Mouse (Mus musculus) splenic B cell, adult 2 months (primary cell): ENCODE results near the gene Oas1a.
A peak's percentile ranks its signal among the peaks of the same experiment; 100 is the strongest.
"Not testable (repeated sequence)": the region's sequence is repeated elsewhere in the genome, so short reads cannot be mapped to it uniquely, and the experiment has no call there.

Experiments
- DNase-seq: peaks from one replicate; pipeline ENCODE4 v3.0.0-alpha.2; 2011; ENCODE audit warnings: low read depth, low spot score
- H3K27me3 ChIP-seq: 2 replicates; pipeline ENCODE4 v1.6.1; 2012; ENCODE audit warnings: mild to moderate bottlenecking, low read length, moderate library complexity, mixed read lengths; ENCODE audit not compliant: control insufficient read depth, poor library complexity, insufficient read depth, severe bottlenecking
- H3K36me3 ChIP-seq: 2 replicates; pipeline ENCODE4 v1.6.1; 2012; ENCODE audit warnings: mild to moderate bottlenecking, low read length, moderate library complexity, mixed read lengths; ENCODE audit not compliant: control insufficient read depth, poor library complexity, insufficient read depth, severe bottlenecking

Oas1a gene

DNA sequence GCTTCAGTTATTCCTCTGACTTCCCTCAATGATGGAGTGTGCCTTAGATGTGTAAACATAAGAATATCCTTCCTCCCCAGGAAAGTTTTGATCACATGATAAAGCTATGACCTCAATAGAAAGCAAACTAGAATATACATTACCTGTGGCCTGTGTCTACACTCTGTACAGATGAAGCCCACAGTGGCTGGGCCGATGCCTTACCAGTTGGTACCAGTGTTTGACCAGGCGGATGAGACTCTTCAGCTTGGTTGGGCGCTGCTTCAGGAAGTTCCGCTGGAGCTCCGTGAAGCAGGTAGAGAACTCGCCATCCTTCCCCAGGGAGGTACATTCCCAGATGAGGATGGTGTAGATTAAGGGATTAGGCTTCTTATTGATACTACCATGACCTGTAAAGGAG is 25.6 kb downstream of the Oas1a start:
- H3K27me3 ChIP-seq, H3K36me3 ChIP-seq: not testable (repeated sequence)

DNA sequence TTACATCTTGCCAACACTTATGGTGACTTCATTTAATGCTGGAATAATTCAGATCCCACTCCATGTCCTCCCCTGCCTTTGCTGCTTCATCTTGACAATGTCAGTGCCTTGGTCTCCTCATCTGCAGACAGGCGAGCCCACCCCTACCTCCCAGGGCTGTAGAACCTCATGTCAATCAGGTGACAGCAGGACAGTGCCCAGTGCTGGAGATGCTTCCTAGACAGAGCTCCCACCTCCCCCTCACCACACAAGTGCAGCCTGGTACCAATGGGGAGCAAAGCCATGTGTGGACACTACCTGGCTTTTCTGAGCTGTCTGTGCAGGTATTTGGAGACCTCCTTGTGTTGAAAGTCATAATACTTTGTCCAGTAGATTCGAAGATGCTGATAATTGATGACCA is 28.5 kb downstream of the Oas1a start:
- DNase-seq, H3K27me3 ChIP-seq, H3K36me3 ChIP-seq: not testable (repeated sequence)

More for the DNA sequence above, 25.6 kb downstream of the Oas1a start:
- DNase-seq, result not testable (repeated sequence)

- H3K36me3 ChIP-seq, H3K27me3 ChIP-seq, DNase-seq: not testable (repeated sequence)
These were observed 29.9 kb downstream of the Oas1a start for GRCm38 (mm10) chr5:120877407-120877806.

- H3K36me3 ChIP-seq, DNase-seq: not testable (repeated sequence)
These were observed 30.5 kb downstream of the Oas1a start for GRCm38 (mm10) chr5:120876839-120877238.

DNA sequence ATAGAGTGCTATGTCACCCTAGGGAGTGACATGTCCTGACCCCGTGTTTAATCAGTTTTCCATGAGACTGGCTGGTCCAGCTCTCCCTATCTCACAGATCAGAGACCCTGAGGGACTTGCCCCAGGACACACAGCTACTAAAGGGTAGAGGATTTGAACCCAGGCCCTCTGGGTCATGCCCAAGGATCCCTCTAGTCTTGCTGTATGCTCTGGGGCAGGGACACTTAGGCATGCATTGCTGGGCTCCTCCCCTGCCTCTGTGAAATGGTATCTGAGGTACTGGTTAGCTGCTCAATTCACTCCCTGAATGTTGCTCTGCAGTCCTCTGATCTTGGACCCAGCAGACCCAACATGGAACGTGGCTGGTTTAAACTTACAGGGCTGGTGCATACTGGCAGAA is 35.9 kb downstream of the Oas1a start:
- H3K27me3 ChIP-seq, result no peaks in the 10 kb centered on the region
- no peak for DNase-seq
- no peaks in the 10 kb centered on the region for H3K36me3 ChIP-seq

More at GRCm38 (mm10) chr5:120876839-120877238, 30.5 kb downstream of the Oas1a start:
- not testable (repeated sequence) for H3K27me3 ChIP-seq

DNA sequence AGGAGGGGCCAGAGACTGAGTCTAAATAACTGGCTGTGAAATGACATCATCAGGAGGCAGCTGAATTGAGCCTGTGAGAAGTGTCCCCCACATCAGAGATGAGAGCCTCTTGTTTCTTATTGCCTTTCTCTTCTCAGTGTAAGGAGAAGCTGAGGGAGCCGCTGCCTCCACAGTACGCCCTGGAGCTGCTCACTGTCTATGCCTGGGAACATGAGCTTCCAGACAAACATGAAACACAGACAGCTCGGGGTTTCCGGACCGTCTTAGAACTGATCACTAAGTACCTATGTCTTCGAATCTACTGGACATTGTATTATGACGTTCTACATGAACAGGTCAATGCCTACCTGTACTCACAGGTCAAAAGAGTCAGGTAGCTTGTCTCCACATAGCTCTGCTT is 36.5 kb downstream of the Oas1a start:
- DNase-seq, result no peak
- H3K36me3 ChIP-seq, result no peaks in the 10 kb centered on the region
- H3K27me3 ChIP-seq, result no peaks in the 10 kb centered on the region

- Histone ChIP-seq H3K27me3 (no peaks in the 10 kb centered on the region), H3K36me3 (no peaks in the 10 kb centered on the region)
- DNase-seq, result no peak
These were observed 37.2 kb downstream of the Oas1a start for GRCm38 (mm10) chr5:120870081-120870480.

DNA sequence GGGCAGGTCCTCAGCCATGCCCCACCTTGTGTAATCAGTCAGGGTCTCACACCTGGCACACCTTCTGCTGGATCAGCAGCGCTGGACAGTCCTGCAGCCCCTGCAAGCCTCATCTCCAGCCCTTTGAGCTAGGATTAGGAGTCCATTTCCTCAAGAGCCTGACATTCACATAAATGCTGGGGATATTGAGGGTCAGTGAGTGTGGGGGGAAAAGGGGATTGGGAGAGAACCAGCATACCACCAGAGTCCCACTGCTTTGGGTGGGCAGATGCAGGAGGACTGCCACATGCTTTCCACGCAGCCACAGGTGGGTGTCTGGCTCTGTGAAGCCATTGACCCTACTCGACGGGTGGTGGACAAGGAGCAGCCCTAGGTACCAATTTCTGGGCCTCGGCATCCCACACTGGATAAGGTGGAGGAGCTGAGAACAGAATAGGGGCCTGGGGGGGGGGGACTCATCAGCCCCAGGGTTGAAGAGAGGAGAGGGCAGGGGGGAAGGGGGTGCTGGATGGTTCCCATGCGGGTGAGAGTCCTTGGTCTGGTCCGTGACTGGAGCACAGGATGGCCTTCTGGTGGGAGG is 37.8 kb downstream of the Oas1a start:
- DNase-seq, result no peak
- H3K27me3 ChIP-seq, result no peaks in the 10 kb centered on the region
- H3K36me3 ChIP-seq, result no peaks in the 10 kb centered on the region

GRCm38 (mm10) chr5:120865336-120865860 is 41.9 kb downstream of the Oas1a start:
- H3K27me3 ChIP-seq, result no peaks in the 10 kb centered on the region
- peak; percentile 61 for DNase-seq
- no peaks in the 10 kb centered on the region for H3K36me3 ChIP-seq

GRCm38 (mm10) chr5:120861121-120861520 is 46.2 kb downstream of the Oas1a start, which contains the start of gene Oas1h:
Gene Oas1h (plus strand): TSS chr5:120861421.
- Histone ChIP-seq H3K36me3 (no peaks in the 10 kb centered on the region), H3K27me3 (no peaks in the 10 kb centered on the region)
- no peak for DNase-seq

GRCm38 (mm10) chr5:120859241-120859640 is 48.1 kb downstream of the Oas1a start:
- no peak for DNase-seq
- Histone ChIP-seq H3K27me3 (no peaks in the 10 kb centered on the region), H3K36me3 (no peaks in the 10 kb centered on the region)

DNA sequence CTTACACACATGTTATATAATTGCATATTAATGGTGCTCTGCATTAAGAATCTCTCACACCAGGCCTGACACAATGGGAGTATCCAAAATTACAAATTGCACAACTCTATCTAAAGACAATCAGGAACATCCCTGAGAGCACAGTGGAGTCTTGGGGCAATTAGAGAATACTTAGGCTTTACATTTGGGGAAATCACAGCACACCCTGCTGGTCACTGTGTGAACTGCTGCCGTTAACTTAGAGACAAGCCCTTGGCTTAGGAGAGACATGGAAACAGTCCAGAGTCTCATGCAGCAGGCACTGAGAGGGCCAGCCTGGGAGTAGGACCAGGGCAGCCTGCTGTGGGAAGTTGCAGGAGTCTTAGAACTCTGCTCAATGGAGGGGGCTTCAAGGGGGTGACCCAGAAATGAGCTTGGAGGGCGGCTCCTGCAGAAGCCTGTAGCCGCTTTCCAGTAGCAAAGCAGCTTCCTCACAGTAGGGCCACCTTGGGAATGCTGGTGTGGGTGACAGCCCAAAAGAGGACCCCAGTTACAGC is 57.7 kb downstream of the Oas1a start:
- Histone ChIP-seq H3K36me3 (no peaks in the 10 kb centered on the region), H3K27me3 (no peaks in the 10 kb centered on the region)
- peak; percentile 71 for DNase-seq

DNA sequence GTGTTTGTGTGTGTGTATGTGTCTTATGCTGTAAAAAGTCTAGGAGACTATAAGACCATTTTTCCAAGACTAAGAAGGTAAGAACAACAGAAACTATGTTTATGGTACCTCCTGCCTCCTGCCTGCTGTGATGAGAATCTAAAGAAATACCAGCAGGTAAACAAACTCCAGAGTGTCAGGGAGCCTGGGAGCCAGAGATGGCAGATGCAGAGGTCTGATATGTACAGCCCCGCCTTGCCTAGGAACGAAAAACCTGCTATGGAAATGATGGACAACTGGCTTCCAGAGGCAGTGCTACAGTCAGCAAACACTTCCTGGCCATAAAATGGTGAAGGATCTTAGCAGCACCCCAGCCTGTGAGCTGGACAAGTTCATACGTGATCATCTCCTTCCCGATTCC is 60.3 kb downstream of the Oas1a start, which contains the start of gene Oas1f:
Oas1f (plus strand) TSS at position 301 of the 400 bp plus-strand sequence.
- DNase-seq, result no peak
- H3K36me3 ChIP-seq, result no peaks in the 10 kb centered on the region
- no peaks in the 10 kb centered on the region for H3K27me3 ChIP-seq
